Mouse (Mus musculus): ENCODE data around the gene Tfip11.

GRCm38 (mm10) chr5:112343205-112343595 is 17.0 kb downstream of the Tfip11 start:
- TF ChIP-seq CTCF (conservative IDR thresholded peaks at IDR 0.05 in 1 of 2, IDR thresholded peaks at IDR 0.05 in 1 of 2; ENCODE audit: low read depth in 2 of 2, low read length in 2 of 2) (no peak), MYC (IDR thresholded peaks at IDR 0.05; ENCODE audit: low read depth, low read length) (no peak), BHLHE40 (IDR thresholded peaks at IDR 0.05; ENCODE audit: low read depth, low read length) (no peak), POLR2A (IDR thresholded peaks at IDR 0.05; ENCODE audit: low read depth, low read length) (no peak), CHD2 (IDR thresholded peaks at IDR 0.05; ENCODE audit: low read length) (no peak), EP300 (IDR thresholded peaks at IDR 0.05; ENCODE audit: low read length) (no peak), TCF12 (IDR thresholded peaks at IDR 0.05; ENCODE audit: low read depth, low read length) (no peak), ELF1 (IDR thresholded peaks at IDR 0.05; ENCODE audit: low read depth, low read length) (no peak), E2F4 (IDR thresholded peaks at IDR 0.05; ENCODE audit: insufficient replicate concordance, low read depth, low read length) (no peak), HCFC1 (IDR thresholded peaks at IDR 0.05; ENCODE audit: low read depth, low read length) (no peak), MAX (IDR thresholded peaks at IDR 0.05; ENCODE audit: low read length) (no peak), SMC3 (IDR thresholded peaks at IDR 0.05; ENCODE audit: low read depth, low read length) (no peak)

Measured in CH12.LX (cell line).